Mouse (Mus musculus) kidney, postnatal 0 days (tissue): ENCODE results near the gene Gnaz. TPM values are rescaled to one million over a fixed set of nuclear protein-coding genes. Genes with fewer than 3 reads are reported as not detected.

Experiments
- ATAC-seq: fragments of 200-750 bp; cut with Nextera tagmentation; replicated peaks from 2 replicates; pipeline ENCODE4 v1.8.0; 2017; ENCODE audit warnings: low read depth, moderate number of reproducible peaks, moderate TSS enrichment, moderate library complexity; ENCODE audit not compliant: low FRiP score
- DNase-seq: peaks from one replicate; pipeline ENCODE4 v3.0.0-alpha.2; 2016; ENCODE audit warnings: low spot score
- H3K27ac ChIP-seq: fragments of 300-500 bp; sonication (generic); 2 replicates; pipeline ENCODE4 v1.5.1; 2014; ENCODE audit warnings: mild to moderate bottlenecking
- H3K27me3 ChIP-seq: fragments of 300-500 bp; sonication (generic); 2 replicates; pipeline ENCODE4 v1.6.1; 2014; ENCODE audit warnings: low read length, mixed read lengths; ENCODE audit not compliant: insufficient read depth
- H3K36me3 ChIP-seq: fragments of 300-500 bp; sonication (generic); 2 replicates; pipeline ENCODE4 v1.6.1; 2014; ENCODE audit warnings: low read length, mixed read lengths; ENCODE audit not compliant: insufficient read depth
- H3K4me1 ChIP-seq: fragments of 300-500 bp; sonication (generic); replicated peaks from 2 replicates; pipeline ENCODE4 v1.6.1; 2014; ENCODE audit warnings: antibody characterized with exemption, low read length, mixed read lengths; ENCODE audit not compliant: insufficient read depth
- H3K4me2 ChIP-seq: fragments of 300-500 bp; sonication (generic); 2 replicates; pipeline ENCODE4 v1.6.1; 2014; ENCODE audit warnings: mild to moderate bottlenecking, low read length, moderate library complexity, mixed read lengths
- H3K4me3 ChIP-seq: fragments of 300-500 bp; sonication (generic); replicated peaks from 2 replicates; pipeline ENCODE4 v1.5.1; 2014; ENCODE audit warnings: low read depth, low read length
- H3K9ac ChIP-seq: fragments of 300-500 bp; sonication (generic); 2 replicates; pipeline ENCODE4 v1.6.1; 2014; ENCODE audit warnings: low read depth, low read length
- H3K9me3 ChIP-seq: fragments of 300-500 bp; sonication (generic); replicated peaks from 2 replicates; pipeline ENCODE4 v1.6.1; 2016; ENCODE audit warnings: low read length, inconsistent platforms, mixed read lengths
- CTCF ChIP-seq: IDR thresholded peaks from 2 replicates; pipeline ENCODE4 v1.5.1; 2016; ENCODE audit warnings: antibody characterized with exemption, low read depth, mild to moderate bottlenecking, moderate library complexity
- WGBS: fragments of 180-500 bp; shearing (Covaris S2); extraction: QIAGEN DNeasy Blood & Tissue Kit; methylation state at CpG from one replicate; pipeline ENCODE4 v1.1.7; 2014; 5-methylcytosine and 5-hydroxymethylcytosine counted together
- polyA plus RNA-seq: library from polyadenylated mRNA; unstranded; fragments of >200 nt; fragmentation: Nextera tagmentation; extraction: Ambion mirVana; gene quantifications from 2 replicates; pipeline ENCODE4 v1.2.1, GENCODE M21; 2015

Gnaz gene
- polyA plus RNA-seq, 1 experiment from 2014 or later = 5.6 TPM

DNA sequence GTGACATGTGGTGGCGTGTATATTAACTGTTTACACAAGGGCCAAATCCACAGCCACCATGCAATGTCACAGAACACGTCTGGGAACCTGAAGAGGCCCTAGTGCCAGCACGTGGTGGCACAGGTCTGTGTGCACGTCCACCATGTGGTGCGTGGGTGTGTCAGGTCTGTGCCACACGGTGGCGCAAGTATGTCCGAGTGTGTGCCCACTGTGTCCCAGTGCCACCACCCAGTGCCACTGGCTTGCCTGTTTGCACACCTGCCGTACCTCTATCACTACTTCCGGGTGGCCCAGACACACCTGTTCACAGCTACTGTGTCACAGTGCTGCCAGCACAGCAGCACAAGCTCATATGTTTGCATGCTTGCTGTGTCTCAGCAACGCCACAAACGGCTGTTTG is 32.5 kb upstream of the Gnaz start:
- H3K9me3 ChIP-seq = no peaks in the 10 kb centered on the region
- ATAC-seq (no peak), DNase-seq (no peak)
- no peak overlapping the region for H3K9ac ChIP-seq
- no peak overlapping the region for H3K4me2 ChIP-seq
- no peak overlapping the region for H3K27ac ChIP-seq
- no peak for TF ChIP-seq CTCF
- 86% methylated on average over 12 of the region's 12 CpGs for WGBS
- no peak overlapping the region for H3K4me3 ChIP-seq
- H3K36me3 ChIP-seq = no peaks in the 10 kb centered on the region
- H3K4me1 ChIP-seq = no peaks in the 10 kb centered on the region
- no peaks in the 10 kb centered on the region for H3K27me3 ChIP-seq

DNA sequence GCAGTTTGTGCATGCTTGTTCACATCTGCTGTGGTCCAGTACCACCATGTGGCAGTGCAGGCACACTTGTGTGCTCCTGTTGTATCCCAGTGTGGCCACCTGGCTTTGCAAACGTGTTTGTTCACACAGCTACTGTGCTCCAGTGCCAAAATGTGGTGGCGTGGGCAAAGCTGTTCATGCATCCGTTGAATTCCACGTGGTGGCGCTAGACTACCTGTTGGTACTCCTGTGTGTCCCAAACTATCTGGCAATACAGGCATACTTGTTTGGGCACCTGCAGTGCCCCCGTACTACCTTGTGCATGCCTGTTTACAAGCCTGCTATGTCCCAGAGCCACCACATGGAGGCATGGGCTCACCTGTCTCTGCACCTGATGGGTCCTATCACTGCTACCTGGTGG is 32.0 kb upstream of the Gnaz start:
- TF ChIP-seq CTCF = peak; percentile 62
- ATAC-seq (peak; percentile 47; the same call in 1 of the 2 replicates), DNase-seq (peak; percentile 41)
- Histone ChIP-seq H3K36me3 (no peaks in the 10 kb centered on the region), H3K27me3 (no peaks in the 10 kb centered on the region), H3K4me2 (no peak overlapping the region), H3K9me3 (no peaks in the 10 kb centered on the region), H3K4me1 (no peaks in the 10 kb centered on the region), H3K27ac (no peak overlapping the region), H3K4me3 (no peak overlapping the region), H3K9ac (no peak overlapping the region)
- WGBS = 26% methylated on average over 6 of the region's 6 CpGs

DNA sequence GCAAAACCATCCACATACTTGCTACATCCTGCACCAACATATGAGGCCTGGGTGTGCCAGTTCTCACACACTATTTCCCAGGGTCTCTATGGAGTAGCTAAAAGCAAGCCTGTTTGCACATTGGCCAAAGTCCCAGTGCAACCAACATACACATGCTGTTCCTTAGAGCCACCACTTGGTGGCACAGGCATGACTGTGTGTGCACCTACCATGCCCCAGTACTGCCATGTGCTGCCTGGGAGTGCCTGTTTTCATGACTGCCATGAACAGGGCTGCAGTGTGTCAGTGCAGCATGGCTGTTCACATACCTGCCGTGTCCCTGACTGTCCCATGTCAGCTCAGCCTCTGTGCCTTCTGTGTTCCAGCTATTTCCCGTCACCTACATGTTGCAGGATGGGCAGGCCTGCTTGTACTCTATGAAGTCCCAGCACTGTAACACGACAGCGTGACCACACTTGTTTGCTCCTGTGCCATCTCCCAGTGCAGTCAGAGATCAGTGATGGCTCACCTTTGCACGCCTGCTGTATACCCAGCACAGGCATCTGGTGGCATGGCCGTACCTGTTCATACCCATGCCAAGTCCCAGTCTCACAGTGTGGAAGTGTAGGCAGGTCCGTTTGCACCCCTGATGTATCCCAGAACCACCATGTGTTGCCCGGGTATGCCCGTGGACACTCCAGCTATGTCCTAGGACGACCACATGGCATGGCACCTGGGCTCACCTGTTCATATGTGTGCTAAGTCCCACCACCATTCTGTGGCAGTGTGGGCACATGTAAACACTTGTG is 29.8 kb upstream of the Gnaz start:
- ATAC-seq (no peak; the same call in 1 of the 2 replicates), DNase-seq (peak; percentile 65)
- TF ChIP-seq CTCF = peak; percentile 79
- Histone ChIP-seq H3K36me3 (no peaks in the 10 kb centered on the region), H3K4me3 (no peak overlapping the region), H3K9ac (no peak overlapping the region), H3K9me3 (no peaks in the 10 kb centered on the region), H3K4me1 (no peaks in the 10 kb centered on the region), H3K27me3 (no peaks in the 10 kb centered on the region), H3K27ac (no peak overlapping the region), H3K4me2 (no peak overlapping the region)
- WGBS = 83% methylated on average over 10 of the region's 10 CpGs

DNA sequence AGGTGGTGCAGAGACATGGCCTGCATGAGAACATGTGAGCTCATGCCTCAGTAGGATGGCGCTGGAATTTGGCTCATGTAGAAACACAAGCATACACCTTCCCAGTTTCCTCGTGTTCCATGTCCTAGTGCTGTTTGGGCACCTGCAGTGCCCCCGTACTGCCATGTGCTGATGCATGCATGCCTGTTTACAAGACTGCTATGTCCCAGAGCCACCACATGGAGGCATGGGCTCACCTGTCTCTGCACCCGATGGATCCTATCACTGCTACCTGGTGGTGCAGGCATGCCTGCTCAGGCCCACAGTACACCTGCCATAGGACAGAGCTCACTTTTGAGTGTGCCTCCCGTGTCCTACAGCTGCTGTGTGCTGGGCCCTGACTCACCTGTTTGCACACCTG is 28.6 kb upstream of the Gnaz start:
- H3K4me2 ChIP-seq = no peak overlapping the region
- peak; percentile 48 for TF ChIP-seq CTCF
- H3K9ac ChIP-seq = no peak overlapping the region
- H3K36me3 ChIP-seq = no peaks in the 10 kb centered on the region
- WGBS = 75% methylated on average over 5 of the region's 5 CpGs
- DNase-seq = no peak
- no peaks in the 10 kb centered on the region for H3K4me1 ChIP-seq
- H3K9me3 ChIP-seq = no peaks in the 10 kb centered on the region
- no peaks in the 10 kb centered on the region for H3K27me3 ChIP-seq
- no peak for ATAC-seq
- no peak overlapping the region for H3K27ac ChIP-seq
- no peak overlapping the region for H3K4me3 ChIP-seq

DNA sequence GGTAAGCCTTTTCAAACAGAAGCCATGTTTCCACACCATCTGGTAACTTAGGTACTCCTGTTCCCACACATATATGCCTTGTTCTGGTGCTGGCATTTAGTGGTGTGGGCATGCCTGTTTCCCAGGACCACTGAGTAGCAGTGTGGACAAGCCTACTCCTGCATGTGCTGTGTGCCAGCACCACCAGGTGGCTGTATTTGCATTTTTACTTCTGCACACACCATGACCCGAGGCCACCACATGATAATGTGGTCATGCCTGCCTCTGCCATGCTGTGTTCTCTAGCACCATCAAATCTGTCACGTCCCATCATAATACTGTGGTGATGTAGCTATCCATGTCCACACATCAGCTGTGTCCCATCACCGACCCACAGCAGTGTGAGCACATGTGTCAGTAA is 27.7 kb upstream of the Gnaz start:
- Histone ChIP-seq H3K9me3 (no peaks in the 10 kb centered on the region), H3K4me2 (no peak overlapping the region), H3K4me3 (no peak overlapping the region), H3K27me3 (no peaks in the 10 kb centered on the region), H3K9ac (no peak overlapping the region), H3K36me3 (no peaks in the 10 kb centered on the region), H3K4me1 (no peaks in the 10 kb centered on the region), H3K27ac (no peak overlapping the region)
- DNase-seq (no peak), ATAC-seq (no peak)
- WGBS = 56% methylated on average over 3 of the region's 3 CpGs
- peak; percentile 60 for TF ChIP-seq CTCF

DNA sequence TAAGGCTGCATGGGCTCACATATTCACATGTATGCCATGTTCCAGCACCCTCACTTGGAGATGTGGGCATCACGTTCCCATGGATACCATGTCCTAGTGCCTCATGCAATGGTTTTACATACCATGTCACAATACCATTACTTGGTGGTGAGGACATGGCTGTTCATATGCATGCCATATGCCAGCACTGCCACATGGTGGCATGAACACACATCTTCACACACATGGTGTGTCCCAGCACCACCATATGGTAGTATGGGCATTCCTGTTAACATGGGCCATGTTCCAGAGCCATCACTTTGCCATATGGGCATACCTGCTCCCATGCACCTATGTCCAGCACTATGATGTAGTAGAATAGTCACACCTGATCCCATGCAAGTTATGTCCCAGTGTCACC is 26.2 kb upstream of the Gnaz start:
- no peak overlapping the region for H3K4me3 ChIP-seq
- no peaks in the 10 kb centered on the region for H3K4me1 ChIP-seq
- no peak overlapping the region for H3K9ac ChIP-seq
- no peak for DNase-seq
- no peaks in the 10 kb centered on the region for H3K27me3 ChIP-seq
- no peaks in the 10 kb centered on the region for H3K9me3 ChIP-seq
- 95% methylated on average over 1 of the region's 1 CpGs for WGBS
- no peak overlapping the region for H3K4me2 ChIP-seq
- TF ChIP-seq CTCF = peak; percentile 37
- H3K27ac ChIP-seq = no peak overlapping the region
- ATAC-seq = 0 out of 2 replicates have a peak, but pooled peaks have one; percentile 1
- no peaks in the 10 kb centered on the region for H3K36me3 ChIP-seq
